Mouse (Mus musculus) midbrain, embryonic 11.5 days (tissue): ENCODE results near the gene OR5BS1P. TPM values are rescaled to one million over a fixed set of nuclear protein-coding genes. Genes with fewer than 3 reads are reported as not detected.

ENCODE experiments used
- ATAC-seq: fragments of 200-750 bp; cut with Nextera tagmentation; 2 replicates; pipeline ENCODE4 v1.8.0; 2017; ENCODE audit warnings: moderate TSS enrichment, moderate library complexity; ENCODE audit not compliant: low FRiP score
- DNase-seq: peaks from one replicate; pipeline ENCODE4 v3.0.0; 2015; ENCODE audit warnings: low spot score; ENCODE audit errors: missing footprints
- H3K27ac ChIP-seq: fragments of 300-500 bp; sonication (generic); 2 replicates; pipeline ENCODE4 v1.5.1; 2014; ENCODE audit warnings: low read depth, low read length
- H3K27me3 ChIP-seq: fragments of 300-500 bp; sonication (generic); 2 replicates; pipeline ENCODE4 v1.6.1; 2014; ENCODE audit warnings: mild to moderate bottlenecking, low read length, moderate library complexity, mixed read lengths; ENCODE audit not compliant: control insufficient read depth, insufficient read depth
- H3K36me3 ChIP-seq: fragments of 300-500 bp; sonication (generic); 2 replicates; pipeline ENCODE4 v1.6.1; 2014; ENCODE audit warnings: mild to moderate bottlenecking, low read length, moderate library complexity, mixed read lengths; ENCODE audit not compliant: control insufficient read depth, insufficient read depth
- H3K4me1 ChIP-seq: fragments of 300-500 bp; sonication (generic); 2 replicates; pipeline ENCODE4 v1.6.1; 2014; ENCODE audit warnings: low read length; ENCODE audit not compliant: control insufficient read depth, insufficient read depth
- H3K4me2 ChIP-seq: fragments of 300-500 bp; sonication (generic); 2 replicates; pipeline ENCODE4 v1.6.1; 2014; ENCODE audit warnings: mild to moderate bottlenecking, moderate library complexity
- H3K4me3 ChIP-seq: fragments of 300-500 bp; sonication (generic); 2 replicates; pipeline ENCODE4 v1.5.1; 2014; ENCODE audit warnings: low read depth, low read length
- H3K9ac ChIP-seq: fragments of 300-500 bp; sonication (generic); 2 replicates; pipeline ENCODE4 v1.6.1; 2014; ENCODE audit warnings: low read length
- H3K9me3 ChIP-seq: fragments of 300-500 bp; sonication (generic); 2 replicates; pipeline ENCODE4 v1.6.1; 2016; ENCODE audit warnings: low read length; ENCODE audit not compliant: control insufficient read depth
- WGBS: fragments of 180-500 bp; shearing (Covaris S2); extraction: QIAGEN DNeasy Blood & Tissue Kit; methylation state at CpG from one replicate; pipeline ENCODE4 v1.1.7; 2014; 5-methylcytosine and 5-hydroxymethylcytosine counted together
- polyA plus RNA-seq: library from polyadenylated mRNA; unstranded; fragments of >200 nt; fragmentation: Nextera tagmentation; extraction: Ambion mirVana; gene quantifications from 2 replicates; pipeline ENCODE4 v1.2.1, GENCODE M21; 2014

Gene OR5BS1P
- polyA plus RNA-seq, 1 experiment from 2014 or later, result not detected

- DNase-seq (no peak), ATAC-seq (no peak)
- H3K4me1 ChIP-seq, result no peaks in the 10 kb centered on the region
- no peaks in the 10 kb centered on the region for H3K9me3 ChIP-seq
- H3K9ac ChIP-seq, result no peak overlapping the region
- 94% methylated on average over 13 of the region's 13 CpGs for WGBS
- no peak overlapping the region for H3K4me2 ChIP-seq
- H3K27me3 ChIP-seq, result no peaks in the 10 kb centered on the region
- H3K4me3 ChIP-seq, result no peak overlapping the region
- H3K27ac ChIP-seq, result no peak overlapping the region
- H3K36me3 ChIP-seq, result no peaks in the 10 kb centered on the region
Observed at GRCm38 (mm10) chr15:98471539-98471938, 1.8 kb downstream of the OR5BS1P start.

GRCm38 (mm10) chr15:98474958-98475357, 5.3 kb downstream of the OR5BS1P start:
- Histone ChIP-seq H3K9me3 (no peaks in the 10 kb centered on the region), H3K36me3 (no peaks in the 10 kb centered on the region), H3K4me1 (no peaks in the 10 kb centered on the region), H3K27me3 (no peaks in the 10 kb centered on the region), H3K4me3 (no peak overlapping the region), H3K27ac (no peak overlapping the region), H3K9ac (no peak overlapping the region), H3K4me2 (no peak overlapping the region)
- DNase-seq, result no peak
- 79% methylated on average over 10 of the region's 10 CpGs for WGBS
- no peak for ATAC-seq

GRCm38 (mm10) chr15:98475382-98475781, 5.7 kb downstream of the OR5BS1P start:
- Histone ChIP-seq H3K9me3 (no peaks in the 10 kb centered on the region), H3K4me3 (no peak overlapping the region), H3K9ac (no peak overlapping the region), H3K27ac (no peak overlapping the region), H3K27me3 (no peaks in the 10 kb centered on the region), H3K36me3 (no peaks in the 10 kb centered on the region), H3K4me2 (no peak overlapping the region), H3K4me1 (no peaks in the 10 kb centered on the region)
- ATAC-seq, result no peak
- no peak for DNase-seq
- 56% methylated on average over 10 of the region's 10 CpGs for WGBS

- ATAC-seq, result no peak
- Histone ChIP-seq H3K4me2 (no peak overlapping the region), H3K4me3 (no peak overlapping the region), H3K36me3 (no peaks in the 10 kb centered on the region), H3K27me3 (no peaks in the 10 kb centered on the region), H3K9ac (no peak overlapping the region), H3K27ac (no peak overlapping the region), H3K4me1 (no peaks in the 10 kb centered on the region), H3K9me3 (no peaks in the 10 kb centered on the region)
- WGBS, result 75% methylated on average over 5 of the region's 5 CpGs
- no peak for DNase-seq
Observed at GRCm38 (mm10) chr15:98476281-98476680, 6.6 kb downstream of the OR5BS1P start.

- Histone ChIP-seq H3K27ac (no peak overlapping the region), H3K4me1 (no peaks in the 10 kb centered on the region), H3K9ac (no peak overlapping the region), H3K9me3 (no peaks in the 10 kb centered on the region), H3K4me2 (no peak overlapping the region), H3K27me3 (no peaks in the 10 kb centered on the region), H3K36me3 (no peaks in the 10 kb centered on the region), H3K4me3 (no peak overlapping the region)
- no peak for ATAC-seq
- no peak for DNase-seq
- WGBS, result 71% methylated on average over 7 of the region's 7 CpGs
Observed at GRCm38 (mm10) chr15:98479568-98480102, 9.9 kb downstream of the OR5BS1P start.

GRCm38 (mm10) chr15:98482701-98483100, 13.0 kb downstream of the OR5BS1P start, which contains the start of gene Lalba:
TSS of gene Lalba (minus strand) at chr15:98482721.
- Histone ChIP-seq H3K36me3 (no peaks in the 10 kb centered on the region), H3K4me3 (no peak within 1 kb of the TSS), H3K27ac (no peak within 1 kb of the TSS), H3K27me3 (no peaks in the 10 kb centered on the region), H3K4me1 (no peaks in the 10 kb centered on the region), H3K9ac (no peak within 1 kb of the TSS), H3K4me2 (no peak within 1 kb of the TSS), H3K9me3 (no peaks in the 10 kb centered on the region)
- WGBS, result 60% methylated on average over 3 of the region's 3 CpGs
- DNase-seq (no peak), ATAC-seq (no peak)

GRCm38 (mm10) chr15:98483907-98484886, 14.5 kb downstream of the OR5BS1P start:
- H3K9ac ChIP-seq, result no peak overlapping the region
- 82% methylated on average over 18 of the region's 18 CpGs for WGBS
- H3K27ac ChIP-seq, result no peak overlapping the region

GRCm38 (mm10) chr15:98486433-98487021, 16.8 kb downstream of the OR5BS1P start:
- Histone ChIP-seq H3K36me3 (no peaks in the 10 kb centered on the region), H3K9me3 (no peaks in the 10 kb centered on the region), H3K4me1 (no peaks in the 10 kb centered on the region), H3K27me3 (no peaks in the 10 kb centered on the region), H3K4me2 (no peak overlapping the region), H3K4me3 (no peak overlapping the region), H3K27ac (no peak overlapping the region), H3K9ac (no peak overlapping the region)
- no peak for ATAC-seq
- DNase-seq, result no peak
- WGBS, result 94% methylated on average over 8 of the region's 8 CpGs

More at GRCm38 (mm10) chr15:98483907-98484886, 14.5 kb downstream of the OR5BS1P start:
- Histone ChIP-seq H3K9me3 (no peaks in the 10 kb centered on the region), H3K4me3 (no peak overlapping the region), H3K36me3 (no peaks in the 10 kb centered on the region), H3K4me2 (no peak overlapping the region), H3K4me1 (no peaks in the 10 kb centered on the region), H3K27me3 (no peaks in the 10 kb centered on the region)
- ATAC-seq (no peak), DNase-seq (no peak)

- Histone ChIP-seq H3K27ac (no peak overlapping the region), H3K9me3 (no peaks in the 10 kb centered on the region), H3K4me2 (no peak overlapping the region), H3K4me3 (no peak overlapping the region), H3K9ac (no peak overlapping the region), H3K36me3 (no peaks in the 10 kb centered on the region), H3K27me3 (no peaks in the 10 kb centered on the region), H3K4me1 (no peaks in the 10 kb centered on the region)
- WGBS, result 89% methylated on average over 2 of the region's 2 CpGs
- DNase-seq (no peak), ATAC-seq (no peak)
Observed at GRCm38 (mm10) chr15:98491332-98491731, 21.6 kb downstream of the OR5BS1P start.
